11 mouse cellular contexts compared by ENCODE assay signal in the genomic region with DNA sequence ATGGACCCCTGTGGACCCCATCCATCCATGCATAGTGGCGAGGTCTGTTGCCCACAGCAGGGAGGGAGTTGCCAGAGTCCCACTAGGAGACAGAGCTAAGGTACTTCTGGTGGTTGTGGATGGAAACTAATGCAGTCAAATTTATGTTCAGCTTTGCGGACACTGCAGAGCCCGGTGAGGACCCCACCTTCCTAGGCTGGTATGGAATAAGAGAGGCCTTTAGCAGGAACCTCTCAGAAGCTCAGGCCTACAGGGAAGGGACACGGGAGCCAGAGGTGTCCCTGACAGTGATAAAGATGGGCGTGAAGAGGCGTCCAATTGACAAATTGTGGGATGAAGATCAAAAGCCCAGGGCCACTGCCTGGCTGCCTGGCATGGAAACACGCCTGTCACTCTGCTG.
DNase-seq lines count a peak whose midpoint lies in the region; ATAC-seq and TF ChIP-seq lines count a peak whose summit lies in the region.
"Had no signal": no experiment of that assay in that cellular context is flagged by ENCODE, and none has a peak within 500 bp of the region (broad histone marks: within the 10 kb centered on the region; RNA-seq: fewer than 3 reads in every experiment).

No protein-coding gene starts in this region.

- no peak for TF ChIP-seq CTCF in forebrain, postnatal 0 days (IDR thresholded peaks at IDR 0.05; ENCODE audit: low read depth)
- no peak for TF ChIP-seq CTCF in lung, embryonic 14.5 days (IDR thresholded peaks at IDR 0.05; ENCODE audit: low read depth)

- no peak for ATAC-seq in forebrain, embryonic 11.5 days (replicated peaks; ENCODE audit: low FRiP score)
- no peak for ATAC-seq in forebrain, postnatal 0 days
- ATAC-seq in lung, embryonic 14.5 days (ENCODE audit: insufficient read depth): no peak
- ATAC-seq in limb, embryonic 13.5 days (ENCODE audit: low FRiP score, low read depth): no peak
- ATAC-seq in stomach, embryonic 15.5 days (ENCODE audit: insufficient read depth, low FRiP score, low read depth): no peak
- no peak for ATAC-seq in granulocyte monocyte progenitor cell, adult 5-6 weeks (replicated peaks; ENCODE audit: poor library complexity, severe bottlenecking)

- no peaks in the 10 kb centered on the region for H3K36me3 ChIP-seq in forebrain, embryonic 11.5 days (ENCODE audit: control insufficient read depth, insufficient read depth, low read length)
- no peaks in the 10 kb centered on the region for H3K36me3 ChIP-seq in forebrain, postnatal 0 days (ENCODE audit: insufficient read depth)
- no peaks in the 10 kb centered on the region for H3K36me3 ChIP-seq in lung, embryonic 14.5 days (ENCODE audit: insufficient read depth)
- no peaks in the 10 kb centered on the region for H3K36me3 ChIP-seq in limb, embryonic 13.5 days
- no peaks in the 10 kb centered on the region for H3K36me3 ChIP-seq in stomach, embryonic 15.5 days

- H3K4me1 ChIP-seq in forebrain, embryonic 11.5 days (replicated peaks; ENCODE audit: control insufficient read depth, insufficient read depth, low read length): peaks cover 5% of the 10 kb centered on the region; the same call in 1 of the 2 replicates
- peaks cover 7% of the 10 kb centered on the region; the same call in 1 of the 2 replicates for H3K4me1 ChIP-seq in forebrain, postnatal 0 days (ENCODE audit: insufficient read depth)
- H3K4me1 ChIP-seq in lung, embryonic 14.5 days (ENCODE audit: insufficient read depth): no peaks in the 10 kb centered on the region
- peaks cover 8% of the 10 kb centered on the region; the same call in 1 of the 2 replicates for H3K4me1 ChIP-seq in limb, embryonic 13.5 days
- no peaks in the 10 kb centered on the region for H3K4me1 ChIP-seq in stomach, embryonic 15.5 days

- WGBS in forebrain, embryonic 11.5 days: 50% methylated on average over 7 of the region's 7 CpGs
- 46% methylated on average over 7 of the region's 7 CpGs for WGBS in forebrain, postnatal 0 days
- WGBS in lung, embryonic 14.5 days: 42% methylated on average over 7 of the region's 7 CpGs
- 23% methylated on average over 7 of the region's 7 CpGs for WGBS in limb, embryonic 13.5 days
- 44% methylated on average over 7 of the region's 7 CpGs for WGBS in stomach, embryonic 15.5 days

- H3K27me3 ChIP-seq in forebrain, embryonic 11.5 days (ENCODE audit: control insufficient read depth, insufficient read depth, low read length): no peaks in the 10 kb centered on the region
- no peaks in the 10 kb centered on the region; the same call in 1 of the 2 replicates for H3K27me3 ChIP-seq in forebrain, postnatal 0 days (ENCODE audit: insufficient read depth, low read length)
- no peaks in the 10 kb centered on the region for H3K27me3 ChIP-seq in lung, embryonic 14.5 days (ENCODE audit: insufficient read depth, low read length)
- H3K27me3 ChIP-seq in limb, embryonic 13.5 days: peaks cover 12% of the 10 kb centered on the region
- no peaks in the 10 kb centered on the region for H3K27me3 ChIP-seq in stomach, embryonic 15.5 days (replicated peaks)

- no peak overlapping the region for H3K27ac ChIP-seq in forebrain, embryonic 11.5 days (ENCODE audit: low read depth, low read length)
- H3K27ac ChIP-seq in forebrain, postnatal 0 days (ENCODE audit: low read depth, low read length): no peak overlapping the region
- no peak overlapping the region for H3K27ac ChIP-seq in lung, embryonic 14.5 days (ENCODE audit: low read depth)
- no peak overlapping the region for H3K27ac ChIP-seq in limb, embryonic 13.5 days
- H3K27ac ChIP-seq in stomach, embryonic 15.5 days: no peak overlapping the region

- no peak for DNase-seq in forebrain, embryonic 11.5 days (ENCODE audit: low spot score)
- DNase-seq in forebrain, postnatal 0 days: no peak
- no peak for DNase-seq in lung, embryonic 14.5 days
- no peak for DNase-seq in lung, postnatal 10 days
- DNase-seq in yolk sac, embryonic 10.5 days (ENCODE audit: low spot score): no peak
- DNase-seq: adrenal gland, postnatal 36 days; B cell, adult 2 months; cerebellum, adult 9-11 months had no signal

- H3K9me3 ChIP-seq in forebrain, embryonic 11.5 days (ENCODE audit: control insufficient read depth, low read length): no peaks in the 10 kb centered on the region
- no peaks in the 10 kb centered on the region for H3K9me3 ChIP-seq in forebrain, postnatal 0 days (ENCODE audit: low read length)
- no peaks in the 10 kb centered on the region for H3K9me3 ChIP-seq in lung, embryonic 14.5 days (ENCODE audit: low read depth, low read length)
- no peaks in the 10 kb centered on the region for H3K9me3 ChIP-seq in limb, embryonic 13.5 days
- no peaks in the 10 kb centered on the region for H3K9me3 ChIP-seq in stomach, embryonic 15.5 days

- H3K9ac ChIP-seq in forebrain, embryonic 11.5 days (ENCODE audit: low read length): no peak overlapping the region; the same call in 1 of the 2 replicates
- no peak overlapping the region for H3K9ac ChIP-seq in forebrain, postnatal 0 days
- H3K9ac ChIP-seq in lung, embryonic 14.5 days: no peak overlapping the region
- peak overlapping the region; percentile 59; the same call in 1 of the 2 replicates for H3K9ac ChIP-seq in limb, embryonic 13.5 days
- no peak overlapping the region for H3K9ac ChIP-seq in stomach, embryonic 15.5 days

- peak overlapping the region; percentile 46; the same call in 1 of the 2 replicates for H3K4me2 ChIP-seq in forebrain, embryonic 11.5 days (ENCODE audit: low read depth, low read length, severe bottlenecking)
- no peak overlapping the region for H3K4me2 ChIP-seq in forebrain, postnatal 0 days (ENCODE audit: low read depth)
- H3K4me2 ChIP-seq in lung, embryonic 14.5 days: 0 out of 2 replicates have a peak overlapping the region, but pooled peaks have one; percentile 46
- peak overlapping the region; percentile 67 for H3K4me2 ChIP-seq in limb, embryonic 13.5 days (replicated peaks)
- 0 out of 2 replicates have a peak overlapping the region, but pooled peaks have one; percentile 67 for H3K4me2 ChIP-seq in stomach, embryonic 15.5 days

- H3K4me3 ChIP-seq in forebrain, embryonic 11.5 days (ENCODE audit: low read depth, low read length): no peak overlapping the region
- no peak overlapping the region for H3K4me3 ChIP-seq in forebrain, postnatal 0 days (ENCODE audit: low read depth, low read length)
- H3K4me3 ChIP-seq in lung, embryonic 14.5 days (ENCODE audit: low read depth, low read length): no peak overlapping the region
- peak overlapping the region; percentile 38; the same call in 1 of the 2 replicates for H3K4me3 ChIP-seq in limb, embryonic 13.5 days
- H3K4me3 ChIP-seq in stomach, embryonic 15.5 days (replicated peaks): no peak overlapping the region
